Mouse (Mus musculus) liver, embryonic 14.5 days (tissue): ENCODE data around the gene Mrgprf. TPM values are rescaled to one million over a fixed set of nuclear protein-coding genes. Genes with fewer than 3 reads are reported as not detected.

Experiments
- ATAC-seq: fragments of 200-750 bp; cut with Nextera tagmentation; 2 replicates; pipeline ENCODE4 v1.8.0; 2017; ENCODE audit warnings: moderate number of reproducible peaks, mild to moderate bottlenecking, moderate library complexity; ENCODE audit not compliant: insufficient read depth
- DNase-seq, 3 experiments: peaks; one replicate each; pipeline ENCODE4 v3.0.0-alpha.2; 2012 to 2013; ENCODE audit warnings: low read depth in 3 of 3, low spot score in 3 of 3
- H3K27ac ChIP-seq: fragments of 300-500 bp; sonication (generic); 2 replicates; pipeline ENCODE4 v1.5.1; 2014; ENCODE audit warnings: moderate library complexity, mild to moderate bottlenecking, control low read depth, inconsistent platforms
- H3K27me3 ChIP-seq: fragments of 300-500 bp; sonication (generic); 2 replicates; pipeline ENCODE4 v1.6.1; 2014; ENCODE audit warnings: mild to moderate bottlenecking, low read length, moderate library complexity; ENCODE audit not compliant: control insufficient read depth, insufficient read depth
- H3K36me3 ChIP-seq: fragments of 300-500 bp; sonication (generic); replicated peaks from 2 replicates; pipeline ENCODE4 v1.6.1; 2014; ENCODE audit warnings: low read depth; ENCODE audit not compliant: control insufficient read depth, insufficient read depth
- H3K4me1 ChIP-seq, 2 experiments: fragments of 200-500 bp in 1 of 2; fragments of 300-500 bp in 1 of 2; sonication (generic) in 1 of 2; replicated peaks; 2 replicates each; pipeline ENCODE4 v1.6.1; 2012 to 2014; ENCODE audit warnings: antibody characterized with exemption in 1 of 2, inconsistent platforms in 1 of 2, low read length in 1 of 2; ENCODE audit not compliant: control insufficient read depth in 2 of 2, insufficient read depth in 2 of 2
- H3K4me2 ChIP-seq: fragments of 300-500 bp; sonication (generic); 2 replicates; pipeline ENCODE4 v1.6.1; 2014; ENCODE audit warnings: low read depth, mild to moderate bottlenecking, control low read depth, moderate library complexity
- H3K4me3 ChIP-seq, 2 experiments: fragments of 200-500 bp in 1 of 2; fragments of 300-500 bp in 1 of 2; sonication (generic) in 1 of 2; 2 replicates each; pipeline ENCODE4 v1.5.1; 2012 to 2014; ENCODE audit warnings: low read depth in 2 of 2, low read length in 2 of 2, mild to moderate bottlenecking in 2 of 2, control low read depth in 1 of 2, inconsistent platforms in 1 of 2, moderate library complexity in 1 of 2; ENCODE audit not compliant: insufficient read depth in 1 of 2
- H3K9ac ChIP-seq: fragments of 300-500 bp; sonication (generic); replicated peaks from 2 replicates; pipeline ENCODE4 v1.6.1; 2014; ENCODE audit warnings: mild to moderate bottlenecking, control low read depth, moderate library complexity
- H3K9me3 ChIP-seq: fragments of 300-500 bp; sonication (generic); 2 replicates; pipeline ENCODE4 v1.6.1; 2016; ENCODE audit warnings: low read length, mixed read lengths; ENCODE audit not compliant: control insufficient read depth
- CTCF ChIP-seq: IDR thresholded peaks from 2 replicates; pipeline ENCODE4 v1.5.1; 2016; ENCODE audit warnings: antibody characterized with exemption, low read depth, control low read depth
- EP300 ChIP-seq: IDR thresholded peaks from 2 replicates; pipeline ENCODE4 v1.6.1; 2016; ENCODE audit warnings: antibody characterized with exemption, low read depth
- WGBS: fragments of 180-500 bp; shearing (Covaris S2); extraction: QIAGEN DNeasy Blood & Tissue Kit; methylation state at CpG from one replicate; pipeline ENCODE4 v1.1.7; 2014; ENCODE audit not compliant: insufficient replicate concordance; 5-methylcytosine and 5-hydroxymethylcytosine counted together
- polyA plus RNA-seq, 2 experiments: library from polyadenylated mRNA; depleted of rRNA in 1 of 2; stranded (reverse) in 1 of 2; unstranded in 1 of 2; fragments of >200 nt; fragmentation: Nextera tagmentation in 1 of 2; extraction: Ambion mirVana in 1 of 2; gene quantifications; 2 replicates each; pipeline versions ENCODE4 v1.2.1 to v1.2.3; 2012 to 2014

The Mrgprf gene
- polyA plus RNA-seq (2012; rRNA removed) (0.02 and 0.03 TPM in 2 replicates), polyA plus RNA-seq (2014; fragmentation: Nextera tagmentation; extraction: Ambion mirVana) (not detected in 2 replicates)

GRCm38 (mm10) chr7:145300321-145301007 is at the start of gene Mrgprf:
Gene Mrgprf (plus strand): TSS chr7:145300828.
- Histone ChIP-seq H3K4me1 (peaks cover 0 to 6% of the 10 kb centered on the region in 2 experiments; a peak in 3 of 4 replicates), H3K9ac (no peak within 1 kb of the TSS), H3K36me3 (no peaks in the 10 kb centered on the region), H3K4me3 (no peak within 1 kb of the TSS), H3K27ac (no peak within 1 kb of the TSS), H3K4me2 (no peak within 1 kb of the TSS), H3K27me3 (no peaks in the 10 kb centered on the region), H3K9me3 (no peaks in the 10 kb centered on the region)
- DNase-seq (no peak), ATAC-seq (no peak)
- TF ChIP-seq EP300 (no peak), CTCF (no peak)
- 36% methylated on average over 12 of the region's 13 CpGs for WGBS

- peak; percentile 12 to 33 (median 20) for DNase-seq
- Histone ChIP-seq H3K9me3 (no peaks in the 10 kb centered on the region), H3K4me1 (peaks cover 0 to 4% of the 10 kb centered on the region in 2 experiments; a peak in 2 of 4 replicates)
Measured at GRCm38 (mm10) chr7:145252715-145253476, 47.7 kb upstream of the Mrgprf start.

GRCm38 (mm10) chr7:145253986-145254630 is 46.5 kb upstream of the Mrgprf start:
- Histone ChIP-seq H3K27ac (no peak overlapping the region), H3K27me3 (no peaks in the 10 kb centered on the region), H3K4me2 (no peak overlapping the region), H3K9ac (no peak overlapping the region), H3K4me3 (no peak overlapping the region), H3K9me3 (no peaks in the 10 kb centered on the region), H3K36me3 (no peaks in the 10 kb centered on the region), H3K4me1 (peaks cover 0 to 1% of the 10 kb centered on the region in 2 experiments; a peak in 1 of 4 replicates)
- WGBS = 40% methylated on average over 3 of the region's 3 CpGs
- ATAC-seq (no peak), DNase-seq (no peak)
- TF ChIP-seq EP300 = no peak
- TF ChIP-seq CTCF = no peak

More at GRCm38 (mm10) chr7:145252715-145253476, 47.7 kb upstream of the Mrgprf start:
- Histone ChIP-seq H3K4me3 (no peak overlapping the region), H3K36me3 (no peaks in the 10 kb centered on the region), H3K27ac (no peak overlapping the region), H3K9ac (no peak overlapping the region), H3K4me2 (no peak overlapping the region), H3K27me3 (no peaks in the 10 kb centered on the region)
- 12% methylated on average over 8 of the region's 8 CpGs for WGBS
- ATAC-seq = peak; percentile 40; the same call in 1 of the 2 replicates
- no peak for TF ChIP-seq EP300
- peak; percentile 85 for TF ChIP-seq CTCF

- Histone ChIP-seq H3K4me1 (no peaks in the 10 kb centered on the region), H3K36me3 (no peaks in the 10 kb centered on the region), H3K9me3 (no peaks in the 10 kb centered on the region), H3K27ac (no peak overlapping the region), H3K27me3 (no peaks in the 10 kb centered on the region), H3K4me2 (no peak overlapping the region), H3K4me3 (no peak overlapping the region), H3K9ac (no peak overlapping the region)
- TF ChIP-seq CTCF (no peak), EP300 (no peak)
- DNase-seq = no peak
- WGBS = 82% methylated on average over 1 of the region's 1 CpGs
- ATAC-seq = no peak
Measured at GRCm38 (mm10) chr7:145256092-145256491, 44.5 kb upstream of the Mrgprf start.
